Mouse (Mus musculus) intestine, postnatal 0 days (tissue): ENCODE data around the gene Morn1. TPM values are rescaled to one million over a fixed set of nuclear protein-coding genes. Genes with fewer than 3 reads are reported as not detected.

Source experiments
- ATAC-seq: fragments of 200-750 bp; cut with Nextera tagmentation; 2 replicates; pipeline ENCODE4 v1.8.0; 2017; ENCODE audit warnings: mild to moderate bottlenecking, moderate TSS enrichment, moderate library complexity
- H3K27ac ChIP-seq: fragments of 300-500 bp; sonication (generic); 2 replicates; pipeline ENCODE4 v1.5.1; 2014; ENCODE audit warnings: mild to moderate bottlenecking, low read depth, low read length, moderate library complexity
- H3K27me3 ChIP-seq: fragments of 300-500 bp; sonication (generic); replicated peaks from 2 replicates; pipeline ENCODE4 v1.6.1; 2014; ENCODE audit warnings: low read length, mixed read lengths; ENCODE audit not compliant: control insufficient read depth, insufficient read depth
- H3K36me3 ChIP-seq: fragments of 300-500 bp; sonication (generic); 2 replicates; pipeline ENCODE4 v1.6.1; 2014; ENCODE audit warnings: mild to moderate bottlenecking, moderate library complexity; ENCODE audit not compliant: control insufficient read depth, insufficient read depth
- H3K4me1 ChIP-seq: fragments of 300-500 bp; sonication (generic); replicated peaks from 2 replicates; pipeline ENCODE4 v1.6.1; 2014; ENCODE audit warnings: antibody characterized with exemption, low read length, mixed read lengths; ENCODE audit not compliant: control insufficient read depth, insufficient read depth
- H3K4me2 ChIP-seq: fragments of 300-500 bp; sonication (generic); replicated peaks from 2 replicates; pipeline ENCODE4 v1.6.1; 2014; ENCODE audit warnings: low read depth, mild to moderate bottlenecking, moderate library complexity
- H3K4me3 ChIP-seq: fragments of 300-500 bp; sonication (generic); 2 replicates; pipeline ENCODE4 v1.5.1; 2014; ENCODE audit warnings: low read depth, low read length
- H3K9ac ChIP-seq: fragments of 300-500 bp; sonication (generic); 2 replicates; pipeline ENCODE4 v1.6.1; 2014; ENCODE audit warnings: mild to moderate bottlenecking, low read depth, low read length
- H3K9me3 ChIP-seq: fragments of 300-500 bp; sonication (generic); 2 replicates; pipeline ENCODE4 v1.6.1; 2016; ENCODE audit warnings: mixed run types; ENCODE audit not compliant: control insufficient read depth
- CTCF ChIP-seq: sonication (generic); IDR thresholded peaks from 2 replicates; pipeline ENCODE4 v1.5.1; 2016; ENCODE audit warnings: low read depth, mild to moderate bottlenecking, control low read depth, antibody characterized with exemption, moderate library complexity
- WGBS: fragments of 180-500 bp; shearing (Covaris S2); extraction: QIAGEN DNeasy Blood & Tissue Kit; methylation state at CpG from one replicate; pipeline ENCODE4 v1.1.7; 2014; 5-methylcytosine and 5-hydroxymethylcytosine counted together
- polyA plus RNA-seq: library from polyadenylated mRNA; unstranded; fragments of >200 nt; fragmentation: Nextera tagmentation; extraction: Ambion mirVana; gene quantifications from 2 replicates; pipeline ENCODE4 v1.2.1, GENCODE M21; 2015

Gene Morn1
- polyA plus RNA-seq, 1 experiment from 2014 or later = 2.2 TPM

DNA sequence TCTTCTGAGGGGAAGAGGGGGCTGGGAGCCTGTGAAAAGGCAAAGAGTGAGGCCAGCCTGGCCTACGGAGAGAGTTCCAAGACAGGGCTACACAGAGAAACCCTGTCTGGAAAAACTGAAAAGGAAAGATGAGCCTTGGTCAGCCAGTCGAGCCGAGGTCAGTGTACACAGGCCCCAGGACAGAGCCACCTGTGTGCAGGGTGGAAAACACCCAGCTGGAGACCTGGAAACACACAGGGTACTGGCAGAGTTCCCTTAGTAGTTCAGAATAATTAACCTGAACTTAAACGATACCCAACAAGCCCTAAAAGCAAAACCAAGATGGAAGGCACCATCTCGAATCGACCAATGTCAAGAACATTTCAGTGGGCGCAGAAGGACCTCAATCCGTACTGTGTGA lies 52.1 kb downstream of the Morn1 start:
- no peaks in the 10 kb centered on the region for H3K27me3 ChIP-seq
- TF ChIP-seq CTCF = no peak
- 83% methylated on average over 8 of the region's 8 CpGs for WGBS
- H3K4me3 ChIP-seq = no peak overlapping the region
- H3K9ac ChIP-seq = no peak overlapping the region
- no peak overlapping the region for H3K27ac ChIP-seq
- no peaks in the 10 kb centered on the region for H3K9me3 ChIP-seq
- no peak for ATAC-seq
- H3K4me2 ChIP-seq = no peak overlapping the region
- no peaks in the 10 kb centered on the region for H3K4me1 ChIP-seq
- H3K36me3 ChIP-seq = no peaks in the 10 kb centered on the region

DNA sequence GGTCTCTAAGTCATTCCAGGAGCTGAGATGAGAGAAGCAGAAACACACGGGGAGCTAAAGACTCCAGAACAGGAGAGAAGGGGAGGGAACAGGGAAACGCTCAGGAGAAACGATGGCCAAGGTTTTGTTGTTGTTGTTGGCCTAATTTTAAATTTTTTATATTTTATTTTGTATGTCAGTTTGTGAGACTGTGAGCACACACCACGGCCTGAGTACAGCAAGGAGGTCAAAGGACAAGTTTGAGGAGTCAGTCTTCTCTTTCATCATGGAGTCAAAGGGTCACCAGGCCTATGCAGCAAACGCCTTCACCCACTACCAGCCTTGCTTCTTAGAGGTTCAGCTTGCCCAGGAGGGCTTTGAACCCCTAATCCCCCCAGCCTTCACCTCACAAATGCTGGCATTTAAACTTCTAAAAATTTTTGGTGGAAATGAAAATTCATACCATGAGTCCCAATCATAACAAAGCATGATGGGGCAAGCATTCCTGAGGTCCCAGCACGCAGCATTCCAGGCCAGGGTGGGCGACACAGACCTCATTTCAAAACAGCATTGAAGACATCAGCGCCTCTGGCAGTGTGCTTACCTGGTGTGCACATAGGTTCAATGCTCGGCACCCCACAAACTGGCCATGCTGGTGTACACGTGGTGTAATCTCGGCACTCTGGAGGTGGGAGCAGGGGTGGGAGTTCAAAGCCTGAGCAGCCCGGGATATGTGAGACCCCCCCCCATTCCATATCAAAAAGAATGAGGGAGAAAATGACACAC lies 53.1 kb downstream of the Morn1 start:
- 79% methylated on average over 12 of the region's 12 CpGs for WGBS
- Histone ChIP-seq H3K9ac (no peak overlapping the region), H3K27me3 (no peaks in the 10 kb centered on the region), H3K4me1 (no peaks in the 10 kb centered on the region), H3K4me2 (no peak overlapping the region), H3K36me3 (no peaks in the 10 kb centered on the region), H3K4me3 (no peak overlapping the region), H3K27ac (no peak overlapping the region), H3K9me3 (no peaks in the 10 kb centered on the region)
- TF ChIP-seq CTCF = no peak
- no peak for ATAC-seq

GRCm38 (mm10) chr4:155140150-155140549 lies 53.8 kb downstream of the Morn1 start:
- Histone ChIP-seq H3K4me1 (no peaks in the 10 kb centered on the region), H3K27me3 (no peaks in the 10 kb centered on the region), H3K9me3 (no peaks in the 10 kb centered on the region), H3K9ac (no peak overlapping the region), H3K27ac (no peak overlapping the region), H3K4me3 (no peak overlapping the region), H3K36me3 (no peaks in the 10 kb centered on the region), H3K4me2 (no peak overlapping the region)
- no peak for ATAC-seq
- TF ChIP-seq CTCF = no peak
- WGBS = 72% methylated on average over 2 of the region's 2 CpGs

DNA sequence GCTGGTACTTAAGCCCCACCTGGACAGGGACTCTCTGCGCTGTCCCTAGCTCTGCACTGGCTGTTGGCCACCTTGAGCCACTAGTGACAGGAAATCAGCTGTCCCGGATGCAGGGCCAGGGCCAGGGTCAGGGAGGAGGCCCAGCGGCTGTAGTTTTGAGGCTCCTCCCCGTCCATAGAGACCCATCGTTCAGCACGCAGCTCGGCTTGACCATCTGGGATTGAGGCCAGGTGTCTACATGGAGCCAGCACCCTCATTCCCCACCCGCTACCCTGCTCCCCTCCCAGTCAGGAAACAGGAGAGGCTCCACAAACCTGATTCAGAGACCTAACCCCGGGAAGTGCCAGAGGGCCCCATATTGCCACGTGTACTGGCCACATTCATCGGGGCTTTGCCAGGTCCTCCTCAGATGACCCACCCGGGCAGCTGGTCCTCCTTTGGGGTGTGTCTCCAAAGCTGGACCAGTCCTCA lies 54.5 kb downstream of the Morn1 start:
- 51% methylated on average over 12 of the region's 12 CpGs for WGBS
- TF ChIP-seq CTCF = no peak
- Histone ChIP-seq H3K4me3 (no peak overlapping the region), H3K27ac (no peak overlapping the region), H3K9me3 (no peaks in the 10 kb centered on the region), H3K36me3 (no peaks in the 10 kb centered on the region), H3K27me3 (no peaks in the 10 kb centered on the region), H3K9ac (no peak overlapping the region), H3K4me1 (no peaks in the 10 kb centered on the region), H3K4me2 (no peak overlapping the region)
- ATAC-seq = no peak

DNA sequence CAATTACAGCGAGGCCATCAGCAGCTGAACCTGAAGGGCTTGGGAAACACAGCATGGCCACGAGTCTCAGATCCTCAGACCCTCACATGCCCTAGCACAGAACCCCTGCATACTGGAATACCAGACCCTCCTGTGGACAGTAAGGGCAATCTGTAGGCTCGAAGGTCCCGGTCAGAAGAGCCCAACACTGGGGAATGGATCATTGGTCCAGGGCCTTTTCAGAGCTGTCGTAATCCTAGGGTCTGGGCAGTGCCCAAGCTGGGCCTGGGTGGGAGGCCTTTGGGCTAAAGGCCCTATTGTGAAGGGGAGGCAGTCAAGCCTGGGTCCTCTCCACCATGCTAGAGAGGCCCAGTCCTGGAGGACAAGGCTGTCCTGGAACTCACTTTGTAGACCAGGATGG lies 56.5 kb downstream of the Morn1 start:
- Histone ChIP-seq H3K4me1 (no peaks in the 10 kb centered on the region), H3K27ac (no peak overlapping the region), H3K36me3 (no peaks in the 10 kb centered on the region), H3K4me2 (no peak overlapping the region), H3K4me3 (no peak overlapping the region), H3K9ac (no peak overlapping the region), H3K27me3 (no peaks in the 10 kb centered on the region), H3K9me3 (no peaks in the 10 kb centered on the region)
- ATAC-seq = no peak
- 93% methylated on average over 5 of the region's 5 CpGs for WGBS
- TF ChIP-seq CTCF = no peak

- Histone ChIP-seq H3K36me3 (no peaks in the 10 kb centered on the region), H3K9me3 (no peaks in the 10 kb centered on the region), H3K4me3 (no peak overlapping the region), H3K4me2 (no peak overlapping the region), H3K9ac (no peak overlapping the region), H3K27me3 (no peaks in the 10 kb centered on the region), H3K27ac (peak overlapping the region; percentile 78; the same call in 1 of the 2 replicates), H3K4me1 (no peaks in the 10 kb centered on the region)
- ATAC-seq = no peak
- TF ChIP-seq CTCF = no peak
- WGBS = 68% methylated on average over 2 of the region's 2 CpGs
Measured at GRCm38 (mm10) chr4:155143411-155143810, 57.0 kb downstream of the Morn1 start.
